Mouse (Mus musculus) c-Kit-positive CD71-positive TER-119-positive erythroid progenitor cells, embryonic 14.5 days (primary cell): ENCODE measurements around the gene Lrrc28.

Experiments used
- DNase-seq: peaks from one replicate; pipeline ENCODE4 v3.0.0-alpha.2; 2013; ENCODE audit warnings: low spot score

Gene Lrrc28

GRCm38 (mm10) chr7:67644833-67645680 is at the start of gene Lrrc28:
TSS of gene Lrrc28 (minus strand) at chr7:67645268.
- peak; percentile 99 for DNase-seq

- no peak for DNase-seq
Observed at GRCm38 (mm10) chr7:67692791-67693538, 47.9 kb upstream of the Lrrc28 start.

GRCm38 (mm10) chr7:67692141-67692540 is 47.1 kb upstream of the Lrrc28 start:
- DNase-seq = no peak

GRCm38 (mm10) chr7:67691036-67691435 is 46.0 kb upstream of the Lrrc28 start:
- no peak for DNase-seq

- DNase-seq = no peak
Observed at GRCm38 (mm10) chr7:67689793-67690192, 44.7 kb upstream of the Lrrc28 start.

GRCm38 (mm10) chr7:67688281-67688680 is 43.2 kb upstream of the Lrrc28 start:
- no peak for DNase-seq

GRCm38 (mm10) chr7:67686545-67686944 is 41.5 kb upstream of the Lrrc28 start:
- DNase-seq = no peak

- no peak for DNase-seq
Observed at GRCm38 (mm10) chr7:67683006-67683405, 37.9 kb upstream of the Lrrc28 start.

- DNase-seq = no peak
Observed at GRCm38 (mm10) chr7:67681078-67681477, 36.0 kb upstream of the Lrrc28 start.

- no peak for DNase-seq
Observed at GRCm38 (mm10) chr7:67678878-67679499, 33.9 kb upstream of the Lrrc28 start.

GRCm38 (mm10) chr7:67673656-67674055 is 28.6 kb upstream of the Lrrc28 start:
- DNase-seq = no peak

GRCm38 (mm10) chr7:67672650-67673049 is 27.6 kb upstream of the Lrrc28 start:
- DNase-seq = peak; percentile 70

GRCm38 (mm10) chr7:67670965-67671364 is 25.9 kb upstream of the Lrrc28 start:
- no peak for DNase-seq

- DNase-seq = no peak
Observed at GRCm38 (mm10) chr7:67663981-67664694, 19.1 kb upstream of the Lrrc28 start.

GRCm38 (mm10) chr7:67662424-67662823 is 17.4 kb upstream of the Lrrc28 start:
- no peak for DNase-seq

GRCm38 (mm10) chr7:67658110-67658509 is 13.0 kb upstream of the Lrrc28 start:
- no peak for DNase-seq

GRCm38 (mm10) chr7:67655186-67655585 is 10.1 kb upstream of the Lrrc28 start:
- DNase-seq = no peak

GRCm38 (mm10) chr7:67654668-67655067 is 9.6 kb upstream of the Lrrc28 start:
- DNase-seq = no peak

- no peak for DNase-seq
Observed at GRCm38 (mm10) chr7:67652211-67652610, 7.1 kb upstream of the Lrrc28 start.

GRCm38 (mm10) chr7:67648376-67648775 is 3.3 kb upstream of the Lrrc28 start:
- DNase-seq = no peak

GRCm38 (mm10) chr7:67647277-67647676 is 2.2 kb upstream of the Lrrc28 start, which contains the start of gene Ttc23:
TSS of gene Ttc23 (plus strand) at chr7:67647410.
- DNase-seq = no peak

- DNase-seq = no peak
Observed at GRCm38 (mm10) chr7:67646131-67646530, 1.1 kb upstream of the Lrrc28 start.
